Mouse (Mus musculus) ES-E14 (cell line): ENCODE measurements around the gene Spg21.

Experiments
- HCFC1 ChIP-seq: IDR thresholded peaks from 2 replicates; pipeline ENCODE4 v1.6.1; 2012; ENCODE audit warnings: low read length, inconsistent platforms, borderline replicate concordance; ENCODE audit not compliant: insufficient read depth
- MAFK ChIP-seq: IDR thresholded peaks from 2 replicates; pipeline ENCODE4 v1.6.1; 2014; ENCODE audit warnings: mild to moderate bottlenecking, low read depth, low read length, inconsistent platforms; ENCODE audit not compliant: insufficient read depth

GRCm38 (mm10) chr9:65480071-65480470 is 19.3 kb downstream of the Spg21 start:
- TF ChIP-seq MAFK, result no peak
- no peak for TF ChIP-seq HCFC1
